Mouse (Mus musculus): ENCODE results near the gene Gpr19.

DNA sequence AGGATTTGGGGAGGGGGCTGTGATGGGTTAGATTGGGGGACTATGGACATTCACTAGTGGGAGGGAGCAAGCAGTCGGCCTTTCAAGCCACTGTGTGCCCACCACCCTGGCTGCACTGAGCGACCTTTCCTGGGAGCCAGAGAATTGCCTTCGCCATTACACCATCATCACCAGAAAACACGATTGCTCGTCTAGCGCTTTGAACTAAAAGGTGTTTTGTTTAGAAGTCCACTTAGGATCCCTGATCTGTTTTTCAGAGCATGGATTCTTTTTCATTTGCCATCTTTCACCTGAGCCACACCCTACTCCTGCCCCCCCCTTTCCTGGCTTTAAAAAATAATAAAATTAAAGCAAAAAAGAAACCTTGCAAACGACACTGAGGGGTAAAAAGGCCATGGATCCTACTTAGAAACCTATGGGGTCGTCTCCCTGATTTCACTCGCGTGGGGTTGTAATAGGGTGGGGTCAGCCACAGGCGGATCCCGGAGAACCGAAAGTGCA lies 29.3 kb upstream of the Gpr19 start:
- TF ChIP-seq CTCF (IDR thresholded peaks at IDR 0.05; ENCODE audit: low read depth), result no peak
- TF ChIP-seq EP300 (IDR thresholded peaks at IDR 0.05; ENCODE audit: low read depth), result no peak

Data from liver, postnatal 0 days (tissue).